Mouse (Mus musculus): ENCODE measurements around the gene Ddx28.

- no peak for TF ChIP-seq EP300 (IDR thresholded peaks at IDR 0.05; ENCODE audit: low read depth)
- no peak for TF ChIP-seq CTCF (IDR thresholded peaks at IDR 0.05; ENCODE audit: low read depth)
Observed at GRCm38 (mm10) chr8:106004538-106005207, 7.0 kb downstream of the Ddx28 start.
